Mouse (Mus musculus) lung, postnatal 0 days (tissue): ENCODE measurements around the gene Mcoln1.

Experiments used
- CTCF ChIP-seq: IDR thresholded peaks from 2 replicates; pipeline ENCODE4 v1.5.1; 2016; ENCODE audit warnings: antibody characterized with exemption, mild to moderate bottlenecking
- EP300 ChIP-seq: IDR thresholded peaks from 2 replicates; pipeline ENCODE4 v1.6.1; 2016; ENCODE audit warnings: antibody characterized with exemption, mild to moderate bottlenecking, control low read depth

GRCm38 (mm10) chr8:3492901-3493844 lies 7.1 kb upstream of the Mcoln1 start, which contains the start of gene Zfp358:
- TF ChIP-seq CTCF (no peak), EP300 (no peak)
